Mouse (Mus musculus) cortical plate, adult 2 months (tissue): Measurements from ENCODE around the gene Sohlh2. TPM values are rescaled to one million over a fixed set of nuclear protein-coding genes. Genes with fewer than 3 reads are reported as not detected.
"Not testable (repeated sequence)": the region's sequence is repeated elsewhere in the genome, so short reads cannot be mapped to it uniquely, and the experiment has no call there.

Source experiments
- H3K27ac ChIP-seq: fragments of 200-500 bp; 2 replicates; pipeline ENCODE4 v1.5.1; 2012; ENCODE audit warnings: low read length, control low read depth, inconsistent platforms; ENCODE audit not compliant: insufficient read depth
- H3K4me1 ChIP-seq: fragments of 200-500 bp; 2 replicates; pipeline ENCODE4 v1.6.1; 2011; ENCODE audit warnings: low read length; ENCODE audit not compliant: control insufficient read depth, insufficient read depth
- H3K4me3 ChIP-seq: fragments of 200-500 bp; 2 replicates; pipeline ENCODE4 v1.5.1; 2011; ENCODE audit warnings: mild to moderate bottlenecking, low read length, control low read depth; ENCODE audit not compliant: insufficient read depth
- CTCF ChIP-seq: fragments of 200-500 bp; IDR thresholded peaks from 2 replicates; pipeline ENCODE4 v1.5.1; 2011; ENCODE audit warnings: mild to moderate bottlenecking, control low read depth, low read length; ENCODE audit not compliant: insufficient read depth; ENCODE audit errors: extremely low read depth
- POLR2A ChIP-seq: fragments of 200-500 bp; IDR thresholded peaks from 2 replicates; pipeline ENCODE4 v1.6.1; 2011; ENCODE audit warnings: mild to moderate bottlenecking, low read length, control low read depth; ENCODE audit not compliant: insufficient read depth; ENCODE audit errors: extremely low read depth
- polyA plus RNA-seq: library from polyadenylated mRNA; depleted of rRNA; stranded (reverse); fragments of >200 nt; gene quantifications from 2 replicates; pipeline ENCODE4 v1.2.3, GENCODE M21; 2012

Gene Sohlh2
- polyA plus RNA-seq, 1 experiment: not detected

- Histone ChIP-seq H3K27ac (no peak overlapping the region), H3K4me3 (no peak overlapping the region), H3K4me1 (no peaks in the 10 kb centered on the region)
- TF ChIP-seq CTCF: no peak
- no peak for TF ChIP-seq POLR2A
These were observed 14.5 kb downstream of the Sohlh2 start for GRCm38 (mm10) chr3:55196328-55196710.

- H3K4me3 ChIP-seq, H3K4me1 ChIP-seq, H3K27ac ChIP-seq: not testable (repeated sequence)
These were observed 21.8 kb downstream of the Sohlh2 start for GRCm38 (mm10) chr3:55203621-55204020.

- no peak for TF ChIP-seq POLR2A
- no peak for TF ChIP-seq CTCF
- Histone ChIP-seq H3K4me1 (no peaks in the 10 kb centered on the region), H3K27ac (no peak overlapping the region), H3K4me3 (no peak overlapping the region)
These were observed 24.6 kb downstream of the Sohlh2 start for GRCm38 (mm10) chr3:55206413-55206812.

GRCm38 (mm10) chr3:55207665-55208064 lies 25.8 kb downstream of the Sohlh2 start:
- TF ChIP-seq CTCF (no peak), POLR2A (no peak)
- no peak overlapping the region for H3K4me3 ChIP-seq
- no peak overlapping the region for H3K27ac ChIP-seq
- no peaks in the 10 kb centered on the region for H3K4me1 ChIP-seq

- Histone ChIP-seq H3K4me1 (no peaks in the 10 kb centered on the region), H3K4me3 (no peak overlapping the region), H3K27ac (no peak overlapping the region)
- no peak for TF ChIP-seq POLR2A
- no peak for TF ChIP-seq CTCF
These were observed 30.4 kb downstream of the Sohlh2 start for GRCm38 (mm10) chr3:55212254-55212653.

GRCm38 (mm10) chr3:55213785-55214184 lies 32.0 kb downstream of the Sohlh2 start:
- Histone ChIP-seq H3K4me1 (no peaks in the 10 kb centered on the region), H3K27ac (no peak overlapping the region), H3K4me3 (no peak overlapping the region)
- no peak for TF ChIP-seq POLR2A
- no peak for TF ChIP-seq CTCF

GRCm38 (mm10) chr3:55214413-55214812 lies 32.6 kb downstream of the Sohlh2 start:
- Histone ChIP-seq H3K4me3 (no peak overlapping the region), H3K27ac (no peak overlapping the region), H3K4me1 (no peaks in the 10 kb centered on the region)
- TF ChIP-seq POLR2A: no peak
- TF ChIP-seq CTCF: no peak

GRCm38 (mm10) chr3:55222502-55222901 lies 40.7 kb downstream of the Sohlh2 start:
- Histone ChIP-seq H3K4me1 (no peaks in the 10 kb centered on the region), H3K27ac (no peak overlapping the region), H3K4me3 (no peak overlapping the region)
- TF ChIP-seq CTCF (0 out of 2 replicates have a peak, but pooled peaks have one; percentile 19), POLR2A (no peak)

- Histone ChIP-seq H3K27ac (no peak overlapping the region), H3K4me1 (no peaks in the 10 kb centered on the region), H3K4me3 (no peak overlapping the region)
- TF ChIP-seq CTCF (no peak), POLR2A (no peak)
These were observed 42.0 kb downstream of the Sohlh2 start for GRCm38 (mm10) chr3:55223862-55224261.

- Histone ChIP-seq H3K4me3 (no peak overlapping the region), H3K27ac (no peak overlapping the region), H3K4me1 (no peaks in the 10 kb centered on the region)
- TF ChIP-seq POLR2A (no peak), CTCF (no peak)
These were observed 44.8 kb downstream of the Sohlh2 start for GRCm38 (mm10) chr3:55226501-55227213.

GRCm38 (mm10) chr3:55227214-55227581 lies 45.4 kb downstream of the Sohlh2 start:
- Histone ChIP-seq H3K4me3 (no peak overlapping the region), H3K27ac (no peak overlapping the region), H3K4me1 (no peaks in the 10 kb centered on the region)
- no peak for TF ChIP-seq POLR2A
- TF ChIP-seq CTCF: no peak
